Mouse (Mus musculus) intestine, embryonic 16.5 days (tissue): ENCODE measurements around the gene Shmt2. TPM values are rescaled to one million over a fixed set of nuclear protein-coding genes. Genes with fewer than 3 reads are reported as not detected.

Source experiments
- ATAC-seq: fragments of 200-750 bp; cut with Nextera tagmentation; 2 replicates; pipeline ENCODE4 v1.8.0; 2017; ENCODE audit warnings: moderate TSS enrichment, moderate library complexity
- H3K27ac ChIP-seq: fragments of 300-500 bp; sonication (generic); 2 replicates; pipeline ENCODE4 v1.5.1; 2014; ENCODE audit warnings: mild to moderate bottlenecking, low read length
- H3K27me3 ChIP-seq: fragments of 300-500 bp; sonication (generic); replicated peaks from 2 replicates; pipeline ENCODE4 v1.6.1; 2014; ENCODE audit warnings: low read length, control low read depth, mixed read lengths; ENCODE audit not compliant: control insufficient read depth, insufficient read depth
- H3K36me3 ChIP-seq: fragments of 300-500 bp; sonication (generic); 2 replicates; pipeline ENCODE4 v1.6.1; 2014; ENCODE audit warnings: low read length, control low read depth; ENCODE audit not compliant: control insufficient read depth, insufficient read depth
- H3K4me1 ChIP-seq: fragments of 300-500 bp; sonication (generic); 2 replicates; pipeline ENCODE4 v1.6.1; 2014; ENCODE audit warnings: low read length, control low read depth, mixed read lengths; ENCODE audit not compliant: control insufficient read depth, insufficient read depth
- H3K4me2 ChIP-seq: fragments of 300-500 bp; sonication (generic); 2 replicates; pipeline ENCODE4 v1.6.1; 2014; ENCODE audit warnings: low read depth, low read length, control low read depth
- H3K4me3 ChIP-seq: fragments of 300-500 bp; sonication (generic); 2 replicates; pipeline ENCODE4 v1.5.1; 2014; ENCODE audit warnings: mild to moderate bottlenecking, low read length
- H3K9ac ChIP-seq: fragments of 300-500 bp; sonication (generic); 2 replicates; pipeline ENCODE4 v1.6.1; 2014; ENCODE audit warnings: low read depth, low read length
- H3K9me3 ChIP-seq: fragments of 300-500 bp; sonication (generic); 2 replicates; pipeline ENCODE4 v1.6.1; 2016; ENCODE audit warnings: low read length, control low read depth; ENCODE audit not compliant: control insufficient read depth
- WGBS: fragments of 180-500 bp; shearing (Covaris S2); extraction: QIAGEN DNeasy Blood & Tissue Kit; methylation state at CpG from one replicate; pipeline ENCODE4 v1.1.7; 2014; 5-methylcytosine and 5-hydroxymethylcytosine counted together
- polyA plus RNA-seq: library from polyadenylated mRNA; unstranded; fragments of >200 nt; fragmentation: Nextera tagmentation; extraction: Ambion mirVana; gene quantifications from 2 replicates; pipeline ENCODE4 v1.2.1, GENCODE M21; 2015

Shmt2 gene
- polyA plus RNA-seq, 1 experiment from 2014 or later: 170 TPM

DNA sequence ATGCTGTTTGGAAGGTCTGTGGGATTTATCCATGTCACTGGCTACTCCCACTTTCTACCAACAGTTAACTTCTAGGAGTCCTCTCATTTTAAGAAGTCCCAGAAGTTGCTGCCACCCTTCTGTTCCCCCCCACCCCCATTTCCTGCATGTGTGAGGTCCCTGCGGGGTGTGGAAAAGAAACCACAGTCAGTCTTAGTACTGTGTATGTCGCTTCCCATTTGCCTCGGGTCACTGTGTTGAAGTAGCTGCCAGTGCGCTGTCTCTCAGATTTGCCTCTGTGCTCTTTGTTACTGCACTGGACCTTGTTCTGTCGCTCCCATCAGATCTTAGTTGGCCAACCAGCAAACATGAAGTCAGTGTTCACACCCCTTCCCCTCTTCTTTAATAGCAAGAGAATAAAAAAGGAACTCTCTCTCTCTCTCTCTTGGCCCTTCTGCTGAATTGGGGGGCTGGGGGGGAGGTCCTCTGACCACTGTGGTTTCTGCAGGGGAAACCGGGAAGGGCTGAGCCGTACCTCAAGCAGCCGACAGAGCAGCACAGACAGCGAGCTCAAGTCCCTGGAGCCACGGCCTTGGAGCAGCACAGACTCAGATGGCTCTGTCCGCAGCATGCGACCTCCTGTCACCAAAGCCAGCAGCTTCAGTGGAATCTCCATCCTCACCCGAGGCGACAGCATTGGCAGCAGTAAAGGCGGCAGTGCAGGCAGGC, 50.8 kb downstream of the Shmt2 start:
- peak; percentile 53; the same call in 1 of the 2 replicates for ATAC-seq
- Histone ChIP-seq H3K4me3 (no peak overlapping the region), H3K27me3 (no peaks in the 10 kb centered on the region), H3K4me1 (no peaks in the 10 kb centered on the region; the same call in 1 of the 2 replicates), H3K4me2 (no peak overlapping the region), H3K27ac (peak overlapping the region; percentile 34; the same call in 1 of the 2 replicates), H3K36me3 (peaks cover 6% of the 10 kb centered on the region; the same call in 1 of the 2 replicates), H3K9me3 (no peaks in the 10 kb centered on the region), H3K9ac (no peak overlapping the region)
- WGBS: 69% methylated on average over 15 of the region's 15 CpGs

Other genes with a start within 250 kb of the Shmt2 start
- gene Mbd6, start 233.4 kb downstream of the Shmt2 start, polyA plus RNA-seq: 9.9 and 11.1 TPM in 2 replicates
- 96.8 and 108 TPM in 2 replicates for gene Mars, start 210.7 kb downstream of the Shmt2 start, polyA plus RNA-seq
- gene Arhgap9, start 200.5 kb downstream of the Shmt2 start, polyA plus RNA-seq: 7.9 and 9.0 TPM in 2 replicates
- 6.6 and 7.6 TPM in 2 replicates for gene Gli1, start 180.5 kb downstream of the Shmt2 start, polyA plus RNA-seq
- not detected in 2 replicates for gene Inhbe, start 168.0 kb downstream of the Shmt2 start, polyA plus RNA-seq
- gene Inhbc, start 152.0 kb downstream of the Shmt2 start, polyA plus RNA-seq: not detected in 2 replicates
- 17.7 and 18.3 TPM in 2 replicates for gene R3hdm2, start 142.1 kb downstream of the Shmt2 start, polyA plus RNA-seq
- gene Stac3, start 20.8 kb downstream of the Shmt2 start, polyA plus RNA-seq: 0.32 and 0.67 TPM in 2 replicates
- 64.5 and 64.6 TPM in 2 replicates for gene Ndufa4l2, start 7.5 kb downstream of the Shmt2 start, polyA plus RNA-seq
- 4.3 and 4.4 TPM in 2 replicates for gene Nxph4, start 12.1 kb upstream of the Shmt2 start, polyA plus RNA-seq
- 64.6 and 67.0 TPM in 2 replicates for gene Lrp1, start 98.7 kb upstream of the Shmt2 start, polyA plus RNA-seq
- gene Stat6, start 120.5 kb upstream of the Shmt2 start, polyA plus RNA-seq: 46.8 and 49.3 TPM in 2 replicates
- gene Nemp1, start 144.5 kb upstream of the Shmt2 start, polyA plus RNA-seq: 4.8 and 5.9 TPM in 2 replicates
- gene Nab2, start 146.1 kb upstream of the Shmt2 start, polyA plus RNA-seq: 7.5 and 8.4 TPM in 2 replicates
- gene Myo1a, start 182.7 kb upstream of the Shmt2 start, polyA plus RNA-seq: 53.8 and 61.2 TPM in 2 replicates
- gene Tac2, start 202.0 kb upstream of the Shmt2 start, polyA plus RNA-seq: 1.3 and 2.2 TPM in 2 replicates
- gene Zbtb39, start 217.1 kb upstream of the Shmt2 start, polyA plus RNA-seq: 1.6 TPM in 2 replicates
- 2.1 and 2.2 TPM in 2 replicates for gene Gpr182, start 229.3 kb upstream of the Shmt2 start, polyA plus RNA-seq
- gene Rdh1, start 237.3 kb upstream of the Shmt2 start, polyA plus RNA-seq: 0.05 TPM in 2 replicates
- 0.17 TPM in 1 of 2 replicates, not detected in the other for gene Rdh16f1, start 237.3 kb upstream of the Shmt2 start, polyA plus RNA-seq